Mouse (Mus musculus): ENCODE measurements at regions not wholly inside any gene's neighbourhood (a gene's known extent, or its start where the extent isn't known, plus 50 kb on each side); places are given as distances from the start of the nearest gene placed in this dataset.
"Not testable (repeated sequence)": the region's sequence is repeated elsewhere in the genome, so short reads cannot be mapped to it uniquely, and the experiment has no call there.

- no peak for DNase-seq (ENCODE audit: low spot score)
Observed at GRCm38 (mm10) chr5:102123285-102123684, 53.6 kb upstream of the Wdfy3 start.

- DNase-seq (ENCODE audit: low spot score), result peak; percentile 4
Observed at GRCm38 (mm10) chr5:102126737-102127136, 57.0 kb upstream of the Wdfy3 start.

GRCm38 (mm10) chr5:102147991-102148390, 78.3 kb upstream of the Wdfy3 start:
- no peak for DNase-seq (ENCODE audit: low spot score)

GRCm38 (mm10) chr5:102149481-102150129, 79.9 kb upstream of the Wdfy3 start:
- peak; percentile 85 for DNase-seq (ENCODE audit: low spot score)

- DNase-seq (ENCODE audit: low spot score), result no peak
Observed at GRCm38 (mm10) chr5:102159621-102160020, 89.9 kb upstream of the Wdfy3 start.

- no peak for DNase-seq (ENCODE audit: low spot score)
Observed at GRCm38 (mm10) chr5:102167981-102168380, 98.3 kb upstream of the Wdfy3 start.

- DNase-seq (ENCODE audit: low spot score), result no peak
Observed at GRCm38 (mm10) chr5:102171808-102172207, 102.1 kb upstream of the Wdfy3 start.

GRCm38 (mm10) chr5:102180250-102180649, 110.5 kb upstream of the Wdfy3 start:
- no peak for DNase-seq (ENCODE audit: low spot score)

GRCm38 (mm10) chr5:102188951-102189350, 119.2 kb upstream of the Wdfy3 start:
- not testable (repeated sequence) for DNase-seq (ENCODE audit: low spot score)

- no peak for DNase-seq (ENCODE audit: low spot score)
Observed at GRCm38 (mm10) chr5:102206456-102206855, 136.7 kb upstream of the Wdfy3 start.

- DNase-seq (ENCODE audit: low spot score), result peak; percentile 84
Observed at GRCm38 (mm10) chr5:102206953-102207352, 137.2 kb upstream of the Wdfy3 start.

- DNase-seq (ENCODE audit: low spot score), result peak; percentile 9
Observed at GRCm38 (mm10) chr5:102213145-102213544, 143.4 kb upstream of the Wdfy3 start.

GRCm38 (mm10) chr5:102227131-102227530, 157.4 kb upstream of the Wdfy3 start:
- DNase-seq (ENCODE audit: low spot score), result no peak

GRCm38 (mm10) chr5:102242614-102243013, 172.9 kb upstream of the Wdfy3 start:
- no peak for DNase-seq (ENCODE audit: low spot score)

- DNase-seq (ENCODE audit: low spot score), result no peak
Observed at GRCm38 (mm10) chr5:102244706-102245105, 175.0 kb upstream of the Wdfy3 start.

- DNase-seq (ENCODE audit: low spot score), result no peak
Observed at GRCm38 (mm10) chr5:102248747-102249146, 179.0 kb upstream of the Wdfy3 start.

GRCm38 (mm10) chr5:102251076-102251475, 181.4 kb upstream of the Wdfy3 start:
- DNase-seq (ENCODE audit: low spot score), result no peak

- DNase-seq (ENCODE audit: low spot score), result peak; percentile 5
Observed at GRCm38 (mm10) chr5:102253786-102254185, 184.1 kb upstream of the Wdfy3 start.

- DNase-seq (ENCODE audit: low spot score), result no peak
Observed at GRCm38 (mm10) chr5:102257104-102257503, 187.4 kb upstream of the Wdfy3 start.

GRCm38 (mm10) chr5:102261621-102262020, 191.9 kb upstream of the Wdfy3 start:
- DNase-seq (ENCODE audit: low spot score), result no peak

GRCm38 (mm10) chr5:102266451-102266850, 196.7 kb upstream of the Wdfy3 start:
- DNase-seq (ENCODE audit: low spot score), result no peak

GRCm38 (mm10) chr5:102267150-102267549, 197.4 kb upstream of the Wdfy3 start:
- DNase-seq (ENCODE audit: low spot score), result no peak

- DNase-seq (ENCODE audit: low spot score), result no peak
Observed at GRCm38 (mm10) chr5:102269204-102269603, 199.5 kb upstream of the Wdfy3 start.

GRCm38 (mm10) chr5:102275621-102276020, 205.6 kb upstream of the Arhgap24 start:
- DNase-seq (ENCODE audit: low spot score), result no peak
